Mouse (Mus musculus): Measurements from ENCODE around the gene Gm266.

Gm266 gene

GRCm38 (mm10) chr12:111436640-111437039, 49.0 kb downstream of the Gm266 start:
- DNase-seq (ENCODE audit: low spot score): no peak

- no peak for DNase-seq (ENCODE audit: low spot score)
Observed at GRCm38 (mm10) chr12:111436170-111436569, 49.5 kb downstream of the Gm266 start.

- DNase-seq (ENCODE audit: low spot score): no peak
Observed at GRCm38 (mm10) chr12:111434745-111435327, 50.8 kb downstream of the Gm266 start.
